Mouse (Mus musculus): Measurements from ENCODE around the gene Man1a.

GRCm38 (mm10) chr10:53997301-53997700, 79.1 kb downstream of the Man1a start:
- TF ChIP-seq CTCF (conservative IDR thresholded peaks at IDR 0.05; ENCODE audit: low read length) (no peak), NANOG (IDR thresholded peaks at IDR 0.05; ENCODE audit: borderline replicate concordance, low read length) (no peak), POU5F1 (IDR thresholded peaks at IDR 0.05; ENCODE audit: borderline replicate concordance, low read length) (no peak)
